Mouse (Mus musculus) limb, embryonic 14.5 days (tissue): Measurements from ENCODE around the gene Smpd4. TPM values are rescaled to one million over a fixed set of nuclear protein-coding genes. Genes with fewer than 3 reads are reported as not detected.

Experiments used
- ATAC-seq: fragments of 200-750 bp; cut with Nextera tagmentation; 2 replicates; pipeline ENCODE4 v1.8.0; 2017; ENCODE audit warnings: low read depth, moderate number of reproducible peaks, moderate TSS enrichment; ENCODE audit not compliant: low FRiP score
- DNase-seq: peaks from one replicate; pipeline ENCODE4 v3.0.0-alpha.2; 2015; ENCODE audit warnings: low spot score
- H3K27ac ChIP-seq: fragments of 300-500 bp; sonication (generic); replicated peaks from 2 replicates; pipeline ENCODE4 v1.5.1; 2014; ENCODE audit warnings: low read depth, mild to moderate bottlenecking, low read length, moderate library complexity, mixed read lengths
- H3K27me3 ChIP-seq: fragments of 300-500 bp; sonication (generic); 2 replicates; pipeline ENCODE4 v1.6.1; 2014; ENCODE audit warnings: low read length, mixed read lengths; ENCODE audit not compliant: control insufficient read depth, insufficient read depth
- H3K36me3 ChIP-seq: fragments of 300-500 bp; sonication (generic); 2 replicates; pipeline ENCODE4 v1.6.1; 2014; ENCODE audit warnings: mild to moderate bottlenecking, low read length, moderate library complexity, mixed read lengths; ENCODE audit not compliant: control insufficient read depth, insufficient read depth
- H3K4me1 ChIP-seq: fragments of 300-500 bp; sonication (generic); 2 replicates; pipeline ENCODE4 v1.6.1; 2014; ENCODE audit warnings: antibody characterized with exemption, low read length, mixed read lengths; ENCODE audit not compliant: control insufficient read depth, insufficient read depth
- H3K4me2 ChIP-seq: fragments of 300-500 bp; sonication (generic); replicated peaks from 2 replicates; pipeline ENCODE4 v1.6.1; 2014; ENCODE audit warnings: low read depth, mild to moderate bottlenecking, low read length, moderate library complexity; ENCODE audit not compliant: severe bottlenecking
- H3K4me3 ChIP-seq: fragments of 300-500 bp; sonication (generic); replicated peaks from 2 replicates; pipeline ENCODE4 v1.5.1; 2014; ENCODE audit warnings: low read length
- H3K9ac ChIP-seq: fragments of 300-500 bp; sonication (generic); 2 replicates; pipeline ENCODE4 v1.6.1; 2014; ENCODE audit warnings: mild to moderate bottlenecking, low read depth, low read length, moderate library complexity; ENCODE audit not compliant: severe bottlenecking
- H3K9me3 ChIP-seq: fragments of 300-500 bp; sonication (generic); 2 replicates; pipeline ENCODE4 v1.6.1; 2016; ENCODE audit warnings: low read length; ENCODE audit not compliant: control insufficient read depth
- POLR2A ChIP-seq: fragments of 200-500 bp; IDR thresholded peaks from 2 replicates; pipeline ENCODE4 v1.8.0; 2012; ENCODE audit warnings: inconsistent platforms, mild to moderate bottlenecking, moderate library complexity, borderline replicate concordance; ENCODE audit not compliant: insufficient read depth, insufficient read length; ENCODE audit errors: extremely low read depth
- WGBS: fragments of 180-500 bp; shearing (Covaris S2); extraction: QIAGEN DNeasy Blood & Tissue Kit; methylation state at CpG from one replicate; pipeline ENCODE4 v1.1.7; 2014; 5-methylcytosine and 5-hydroxymethylcytosine counted together
- polyA plus RNA-seq, 2 experiments: library from polyadenylated mRNA; depleted of rRNA in 1 of 2; stranded (reverse) in 1 of 2; unstranded in 1 of 2; fragments of >200 nt; fragmentation: Nextera tagmentation in 1 of 2; extraction: Ambion mirVana in 1 of 2; gene quantifications; 2 replicates each; pipeline versions ENCODE4 v1.2.1 to v1.2.3; 2012 to 2014

Smpd4 gene
- polyA plus RNA-seq, 2 experiments, result 32.5 to 120 TPM

GRCm38 (mm10) chr16:17646310-17647114 lies 27.4 kb downstream of the Smpd4 start, which contains the start of gene Ccdc74a:
Gene Ccdc74a, plus strand, starts transcription at chr16:17646470.
- ATAC-seq (peak; percentile 92), DNase-seq (peak; percentile 86)
- peak within 1 kb of the TSS; percentile 58 for H3K4me3 ChIP-seq
- peak within 1 kb of the TSS; percentile 79 for H3K4me2 ChIP-seq
- H3K9ac ChIP-seq, result peak within 1 kb of the TSS; percentile 59
- no peaks in the 10 kb centered on the region for H3K9me3 ChIP-seq
- H3K4me1 ChIP-seq, result peaks cover 7% of the 10 kb centered on the region
- peak within 1 kb of the TSS; percentile 33; the same call in 1 of the 2 replicates for H3K27ac ChIP-seq
- no peak for TF ChIP-seq POLR2A
- 2% methylated on average over 49 of the region's 65 CpGs for WGBS
- peaks cover 44% of the 10 kb centered on the region for H3K36me3 ChIP-seq
- no peaks in the 10 kb centered on the region for H3K27me3 ChIP-seq

GRCm38 (mm10) chr16:17647156-17647555 lies 28.0 kb downstream of the Smpd4 start:
- H3K9me3 ChIP-seq, result no peaks in the 10 kb centered on the region
- H3K4me2 ChIP-seq, result peak overlapping the region; percentile 79
- peak overlapping the region; percentile 59 for H3K9ac ChIP-seq
- DNase-seq (no peak), ATAC-seq (no peak)
- peaks cover 46% of the 10 kb centered on the region for H3K36me3 ChIP-seq
- no peak overlapping the region for H3K27ac ChIP-seq
- no peak for TF ChIP-seq POLR2A
- peaks cover 7% of the 10 kb centered on the region for H3K4me1 ChIP-seq
- 11% methylated on average over 1 of the region's 1 CpGs for WGBS
- H3K4me3 ChIP-seq, result peak overlapping the region; percentile 58
- no peaks in the 10 kb centered on the region for H3K27me3 ChIP-seq

GRCm38 (mm10) chr16:17647566-17648340 lies 28.6 kb downstream of the Smpd4 start:
- TF ChIP-seq POLR2A, result no peak

GRCm38 (mm10) chr16:17649925-17650605 lies 30.9 kb downstream of the Smpd4 start:
- ATAC-seq (no peak), DNase-seq (no peak)
- Histone ChIP-seq H3K27ac (no peak overlapping the region), H3K9ac (no peak overlapping the region), H3K4me3 (no peak overlapping the region), H3K27me3 (no peaks in the 10 kb centered on the region), H3K4me1 (peaks cover 7% of the 10 kb centered on the region), H3K36me3 (peaks cover 55% of the 10 kb centered on the region), H3K9me3 (no peaks in the 10 kb centered on the region), H3K4me2 (no peak overlapping the region)
- 86% methylated on average over 16 of the region's 16 CpGs for WGBS
- no peak for TF ChIP-seq POLR2A

More at GRCm38 (mm10) chr16:17647566-17648340, 28.6 kb downstream of the Smpd4 start:
- Histone ChIP-seq H3K27ac (no peak overlapping the region), H3K27me3 (no peaks in the 10 kb centered on the region), H3K9ac (no peak overlapping the region), H3K36me3 (peaks cover 46% of the 10 kb centered on the region), H3K9me3 (no peaks in the 10 kb centered on the region), H3K4me1 (peaks cover 7% of the 10 kb centered on the region), H3K4me3 (no peak overlapping the region), H3K4me2 (no peak overlapping the region)
- WGBS, result 90% methylated on average over 10 of the region's 10 CpGs
- DNase-seq, result no peak
- ATAC-seq, result no peak

GRCm38 (mm10) chr16:17650711-17651110 lies 31.6 kb downstream of the Smpd4 start:
- no peak for ATAC-seq
- Histone ChIP-seq H3K9ac (no peak overlapping the region), H3K9me3 (no peaks in the 10 kb centered on the region), H3K27me3 (no peaks in the 10 kb centered on the region), H3K36me3 (peaks cover 61% of the 10 kb centered on the region), H3K4me2 (no peak overlapping the region), H3K4me3 (no peak overlapping the region), H3K27ac (no peak overlapping the region), H3K4me1 (peaks cover 7% of the 10 kb centered on the region)
- 85% methylated on average over 1 of the region's 1 CpGs for WGBS
- TF ChIP-seq POLR2A, result no peak
- no peak for DNase-seq
